ENCODE assay signal across 18 mouse cellular contexts in genomic region chr16:24181388-24181787, GRCm38 (mm10).
"Had no signal": no experiment of that assay in that cellular context is flagged by ENCODE, and none has a peak within 500 bp of the region (broad histone marks: within the 10 kb centered on the region; RNA-seq: fewer than 3 reads in every experiment).

No protein-coding gene starts in this region.

- DNase-seq: kidney, adult 2 months; kidney, postnatal 25 days; layer of hippocampus, adult 9-11 months; lung, embryonic 14.5 days; retina, postnatal 1 day; right cerebral cortex, postnatal 25 days; spleen, adult 18-20 months had no signal

- H3K4me3 ChIP-seq: layer of hippocampus, adult 2 months; midbrain, embryonic 12.5 days; myocyte; neural tube, embryonic 13.5 days; stomach, embryonic 15.5 days had no signal

- H3K27ac ChIP-seq: kidney, postnatal 0 days; layer of hippocampus, adult 2 months; liver, embryonic 14.5 days; macrophage; midbrain, embryonic 12.5 days; neural tube, embryonic 13.5 days; stomach, embryonic 15.5 days had no signal

- ATAC-seq: intestine, postnatal 0 days; liver, postnatal 0 days; midbrain, embryonic 16.5 days had no signal
